Mouse (Mus musculus): ENCODE data around the gene Xxylt1. TPM values are rescaled to one million over a fixed set of nuclear protein-coding genes. Genes with fewer than 3 reads are reported as not detected.

The Xxylt1 gene
- total RNA-seq, 1 experiment = 22.6 TPM

DNA sequence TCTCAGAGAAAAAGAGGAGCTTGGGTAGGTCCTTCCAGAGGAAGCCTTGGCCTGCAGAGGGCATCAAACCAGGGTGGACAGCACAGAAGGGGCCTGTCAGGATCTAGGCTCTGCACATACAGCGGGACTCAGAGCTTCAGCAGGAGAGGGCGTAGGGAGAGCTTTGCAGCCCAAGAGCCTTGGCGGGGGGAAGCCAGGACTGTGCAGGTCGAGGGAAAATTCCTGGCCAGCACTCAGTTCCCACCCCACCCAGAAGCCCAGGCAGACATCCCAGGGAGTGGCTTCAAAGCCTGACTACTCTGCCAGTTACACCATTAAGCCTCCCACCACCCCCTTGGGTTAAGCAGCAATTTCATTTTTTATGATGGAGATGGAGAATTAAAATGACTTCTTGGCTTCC lies 148.4 kb downstream of the Xxylt1 start:
- Histone ChIP-seq H3K4me1 (ENCODE audit: control insufficient read depth in 2 of 2, insufficient read depth in 2 of 2, low read length in 2 of 2, poor library complexity in 1 of 2) (peaks cover 5 to 32% of the 10 kb centered on the region in 2 experiments; a peak in 3 of 4 replicates), H3K36me3 (ENCODE audit: control insufficient read depth, insufficient read depth, low read length, poor library complexity, severe bottlenecking) (no peaks in the 10 kb centered on the region), H3K9me3 (ENCODE audit: control insufficient read depth, insufficient read depth, low read depth, low read length) (no peaks in the 10 kb centered on the region), H3K4me3 (ENCODE audit: insufficient read depth in 1 of 2, low read depth in 1 of 2, low read length in 2 of 2, poor library complexity in 1 of 2, severe bottlenecking in 1 of 2) (no peak overlapping the region), H3K27ac (ENCODE audit: insufficient read depth, low read depth, low read length, poor library complexity, severe bottlenecking) (no peak overlapping the region), H3K9ac (ENCODE audit: insufficient read depth, low read depth, low read length, poor library complexity, severe bottlenecking) (no peak overlapping the region)
- TF ChIP-seq CHD2 (IDR thresholded peaks at IDR 0.05; ENCODE audit: low read depth, low read length) (no peak), MAFK (IDR thresholded peaks at IDR 0.05; ENCODE audit: insufficient read depth, low read depth, low read length) (no peak), ZNF384 (IDR thresholded peaks at IDR 0.05; ENCODE audit: low read depth, low read length) (no peak), HCFC1 (IDR thresholded peaks at IDR 0.05; ENCODE audit: borderline replicate concordance, insufficient read depth, low read length) (no peak), ZC3H11A (IDR thresholded peaks at IDR 0.05; ENCODE audit: borderline replicate concordance, low read depth, low read length) (no peak)
- no peak for DNase-seq (ENCODE audit: low read depth, low spot score)
- in situ Hi-C loops (cut with MboI; ENCODE audit: low sequenced_read_pairs in 2 of 2, unreplicated experiment in 2 of 2) = no loop called here

- TF ChIP-seq CHD2 (IDR thresholded peaks at IDR 0.05; ENCODE audit: low read depth, low read length) (no peak), ZC3H11A (IDR thresholded peaks at IDR 0.05; ENCODE audit: borderline replicate concordance, low read depth, low read length) (no peak)
- Histone ChIP-seq H3K4me1 (ENCODE audit: control insufficient read depth in 2 of 2, insufficient read depth in 2 of 2, low read length in 2 of 2, poor library complexity in 1 of 2) (peaks cover 5 to 30% of the 10 kb centered on the region in 2 experiments; a peak in 3 of 4 replicates), H3K9ac (ENCODE audit: insufficient read depth, low read depth, low read length, poor library complexity, severe bottlenecking) (no peak overlapping the region), H3K36me3 (ENCODE audit: control insufficient read depth, insufficient read depth, low read length, poor library complexity, severe bottlenecking) (no peaks in the 10 kb centered on the region), H3K9me3 (ENCODE audit: control insufficient read depth, insufficient read depth, low read depth, low read length) (no peaks in the 10 kb centered on the region), H3K4me3 (ENCODE audit: insufficient read depth in 1 of 2, low read depth in 1 of 2, low read length in 2 of 2, poor library complexity in 1 of 2, severe bottlenecking in 1 of 2) (no peak overlapping the region), H3K27ac (ENCODE audit: insufficient read depth, low read depth, low read length, poor library complexity, severe bottlenecking) (no peak overlapping the region)
- in situ Hi-C loops (cut with MboI; ENCODE audit: low sequenced_read_pairs in 2 of 2, unreplicated experiment in 2 of 2) = no loop called here
- no peak for DNase-seq (ENCODE audit: low read depth, low spot score)
Observed at GRCm38 (mm10) chr16:30932196-30932595, 149.0 kb downstream of the Xxylt1 start.

DNA sequence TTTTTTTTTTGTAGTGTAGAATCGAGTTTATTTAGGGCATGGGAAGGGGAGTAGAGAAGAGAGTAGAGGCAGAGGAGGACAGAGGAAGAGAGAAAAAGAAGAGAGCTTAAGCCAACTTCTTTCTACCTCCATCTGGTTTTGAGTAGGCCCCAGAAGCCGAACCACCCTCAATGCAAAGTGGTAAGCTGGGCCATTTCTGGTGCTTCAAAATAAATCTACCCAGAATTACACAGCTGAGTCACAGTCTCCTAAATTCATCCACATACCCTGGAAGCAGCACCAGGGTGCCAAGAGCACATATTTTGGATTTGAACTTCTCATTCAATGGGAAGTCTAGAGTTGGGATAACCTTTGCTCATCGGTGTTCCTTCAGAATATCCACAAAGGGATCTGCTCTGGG lies 152.1 kb downstream of the Xxylt1 start:
- H3K27ac ChIP-seq (ENCODE audit: insufficient read depth, low read depth, low read length, poor library complexity, severe bottlenecking) = no peak overlapping the region
- TF ChIP-seq CHD2 (IDR thresholded peaks at IDR 0.05; ENCODE audit: low read depth, low read length) (no peak), HCFC1 (IDR thresholded peaks at IDR 0.05; ENCODE audit: borderline replicate concordance, insufficient read depth, low read length) (no peak), MAFK (IDR thresholded peaks at IDR 0.05; ENCODE audit: insufficient read depth, low read depth, low read length) (no peak), ZC3H11A (IDR thresholded peaks at IDR 0.05; ENCODE audit: borderline replicate concordance, low read depth, low read length) (no peak), ZNF384 (IDR thresholded peaks at IDR 0.05; ENCODE audit: low read depth, low read length) (no peak)
- H3K4me3 ChIP-seq (ENCODE audit: insufficient read depth in 1 of 2, low read depth in 1 of 2, low read length in 2 of 2, poor library complexity in 1 of 2, severe bottlenecking in 1 of 2) = no peak overlapping the region
- peaks cover 2 to 11% of the 10 kb centered on the region in 2 experiments; a peak in 2 of 4 replicates for H3K4me1 ChIP-seq (ENCODE audit: control insufficient read depth in 2 of 2, insufficient read depth in 2 of 2, low read length in 2 of 2, poor library complexity in 1 of 2)
- no peaks in the 10 kb centered on the region for H3K36me3 ChIP-seq (ENCODE audit: control insufficient read depth, insufficient read depth, low read length, poor library complexity, severe bottlenecking)
- H3K9ac ChIP-seq (ENCODE audit: insufficient read depth, low read depth, low read length, poor library complexity, severe bottlenecking) = no peak overlapping the region
- in situ Hi-C loops (cut with MboI; ENCODE audit: low sequenced_read_pairs in 2 of 2, unreplicated experiment in 2 of 2) = no loop called here
- DNase-seq (ENCODE audit: low read depth, low spot score) = no peak
- H3K9me3 ChIP-seq (ENCODE audit: control insufficient read depth, insufficient read depth, low read depth, low read length) = no peaks in the 10 kb centered on the region

- H3K4me3 ChIP-seq (ENCODE audit: insufficient read depth in 1 of 2, low read depth in 1 of 2, low read length in 2 of 2, poor library complexity in 1 of 2, severe bottlenecking in 1 of 2) = no peak overlapping the region
- no peaks in the 10 kb centered on the region for H3K9me3 ChIP-seq (ENCODE audit: control insufficient read depth, insufficient read depth, low read depth, low read length)
- in situ Hi-C loops (cut with MboI; ENCODE audit: low sequenced_read_pairs in 2 of 2, unreplicated experiment in 2 of 2) = no loop called here
- TF ChIP-seq ZNF384 (IDR thresholded peaks at IDR 0.05; ENCODE audit: low read depth, low read length) = no peak
- TF ChIP-seq MAFK (IDR thresholded peaks at IDR 0.05; ENCODE audit: insufficient read depth, low read depth, low read length) = no peak
- TF ChIP-seq HCFC1 (IDR thresholded peaks at IDR 0.05; ENCODE audit: borderline replicate concordance, insufficient read depth, low read length) = no peak
- no peak for TF ChIP-seq CHD2 (IDR thresholded peaks at IDR 0.05; ENCODE audit: low read depth, low read length)
- no peak for TF ChIP-seq ZC3H11A (IDR thresholded peaks at IDR 0.05; ENCODE audit: borderline replicate concordance, low read depth, low read length)
- no peak overlapping the region for H3K27ac ChIP-seq (ENCODE audit: insufficient read depth, low read depth, low read length, poor library complexity, severe bottlenecking)
- H3K4me1 ChIP-seq (ENCODE audit: control insufficient read depth in 2 of 2, insufficient read depth in 2 of 2, low read length in 2 of 2, poor library complexity in 1 of 2) = peaks cover 0 to 8% of the 10 kb centered on the region in 2 experiments; a peak in 2 of 4 replicates
- no peak overlapping the region for H3K9ac ChIP-seq (ENCODE audit: insufficient read depth, low read depth, low read length, poor library complexity, severe bottlenecking)
- no peaks in the 10 kb centered on the region for H3K36me3 ChIP-seq (ENCODE audit: control insufficient read depth, insufficient read depth, low read length, poor library complexity, severe bottlenecking)
- DNase-seq (ENCODE audit: low read depth, low spot score) = no peak
Observed at GRCm38 (mm10) chr16:30928076-30928750, 153.0 kb downstream of the Xxylt1 start.
